Mouse (Mus musculus) heart, adult 2 months (tissue): ENCODE data around the gene Gm28051.

ENCODE experiments used
- EP300 ChIP-seq: fragments of 200-500 bp; IDR thresholded peaks from 2 replicates; pipeline ENCODE4 v1.6.1; 2011; ENCODE audit warnings: low read depth, low read length, control low read depth; ENCODE audit not compliant: insufficient read depth
- POLR2A ChIP-seq: fragments of 200-500 bp; IDR thresholded peaks from 2 replicates; pipeline ENCODE4 v1.6.1; 2011; ENCODE audit warnings: mild to moderate bottlenecking, low read depth, low read length, control low read depth; ENCODE audit not compliant: insufficient read depth

DNA sequence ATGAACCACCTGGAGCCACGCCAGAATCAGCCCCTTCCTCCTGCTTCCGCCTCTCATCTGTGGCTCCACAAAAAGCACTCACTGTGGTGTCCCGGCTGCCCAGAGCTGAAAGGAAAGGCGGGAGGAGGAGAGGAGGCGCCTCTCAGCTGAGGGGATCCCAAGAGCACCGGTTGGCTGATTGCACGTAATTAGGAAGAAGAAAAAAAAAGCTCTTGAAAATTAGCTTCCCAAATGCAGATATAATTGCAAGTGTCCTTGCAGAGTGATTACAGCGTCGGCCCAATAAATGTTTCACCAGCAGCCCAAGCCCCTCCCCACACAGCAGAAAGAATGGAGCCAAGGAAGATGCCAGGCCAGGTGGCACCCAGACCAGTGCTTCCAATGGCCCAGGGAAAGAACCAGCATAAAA, 72.0 kb downstream of the Gm28051 start:
- TF ChIP-seq POLR2A: no peak
- no peak for TF ChIP-seq EP300
